Mouse (Mus musculus) neural tube, embryonic 13.5 days (tissue): ENCODE data around the gene Gm49486. TPM values are rescaled to one million over a fixed set of nuclear protein-coding genes. Genes with fewer than 3 reads are reported as not detected.

Experiments
- ATAC-seq: fragments of 200-750 bp; cut with Nextera tagmentation; 2 replicates; pipeline ENCODE4 v1.8.0; 2017; ENCODE audit warnings: low read depth, mild to moderate bottlenecking, moderate TSS enrichment, moderate library complexity
- H3K27ac ChIP-seq: fragments of 300-500 bp; sonication (generic); replicated peaks from 2 replicates; pipeline ENCODE4 v1.5.1; 2015; ENCODE audit warnings: moderate library complexity, mild to moderate bottlenecking, inconsistent platforms
- H3K27me3 ChIP-seq: fragments of 300-500 bp; sonication (generic); 2 replicates; pipeline ENCODE4 v1.6.1; 2015; ENCODE audit warnings: mild to moderate bottlenecking, inconsistent platforms
- H3K36me3 ChIP-seq: fragments of 300-500 bp; sonication (generic); 2 replicates; pipeline ENCODE4 v1.6.1; 2015; ENCODE audit warnings: mild to moderate bottlenecking, inconsistent platforms
- H3K4me1 ChIP-seq: fragments of 300-500 bp; sonication (generic); replicated peaks from 2 replicates; pipeline ENCODE4 v1.6.1; 2015; ENCODE audit warnings: inconsistent platforms
- H3K4me2 ChIP-seq: fragments of 300-500 bp; sonication (generic); 2 replicates; pipeline ENCODE4 v1.6.1; 2015; ENCODE audit warnings: inconsistent platforms, mild to moderate bottlenecking, moderate library complexity
- H3K4me3 ChIP-seq: fragments of 300-500 bp; sonication (generic); 2 replicates; pipeline ENCODE4 v1.5.1; 2015; ENCODE audit warnings: mild to moderate bottlenecking, inconsistent platforms
- H3K9ac ChIP-seq: fragments of 300-500 bp; sonication (generic); 2 replicates; pipeline ENCODE4 v1.6.1; 2015; ENCODE audit warnings: moderate library complexity, mild to moderate bottlenecking, inconsistent platforms
- H3K9me3 ChIP-seq: fragments of 300-500 bp; sonication (generic); 2 replicates; pipeline ENCODE4 v1.6.1; 2016; ENCODE audit warnings: inconsistent platforms
- WGBS: fragments of 180-500 bp; shearing (Covaris S2); methylation state at CpG from one replicate; pipeline ENCODE4 v1.1.7; 2015; 5-methylcytosine and 5-hydroxymethylcytosine counted together
- polyA plus RNA-seq: library from polyadenylated mRNA; unstranded; fragments of >200 nt; fragmentation: Nextera tagmentation; extraction: Ambion mirVana; gene quantifications from 2 replicates; pipeline ENCODE4 v1.2.1, GENCODE M21; 2015

Gene Gm49486
- polyA plus RNA-seq, 1 experiment from 2014 or later = 1.7 TPM

DNA sequence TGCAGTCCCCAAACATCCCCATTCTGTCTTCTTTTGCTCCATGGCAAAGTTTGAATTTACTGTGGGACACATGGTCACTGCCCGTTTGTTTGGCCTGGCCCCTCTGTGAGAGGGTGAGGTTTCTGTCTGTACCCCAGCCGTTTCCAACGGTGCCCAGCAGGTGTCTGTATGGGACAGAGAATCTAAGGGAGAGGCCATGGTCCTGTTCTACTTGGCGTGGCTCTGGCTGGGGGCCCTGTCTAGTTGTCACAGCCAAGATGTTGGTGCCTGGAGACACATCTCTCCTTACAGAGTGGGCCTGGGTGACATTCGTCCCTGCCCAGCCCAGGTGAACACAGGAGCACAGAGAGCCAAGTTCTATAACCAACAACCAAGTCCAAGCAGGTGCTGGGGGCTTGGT, 51.7 kb downstream of the Gm49486 start:
- Histone ChIP-seq H3K9me3 (no peaks in the 10 kb centered on the region), H3K27ac (no peak overlapping the region), H3K4me2 (no peak overlapping the region), H3K36me3 (peaks cover 2% of the 10 kb centered on the region; the same call in 1 of the 2 replicates), H3K27me3 (no peaks in the 10 kb centered on the region), H3K4me1 (no peaks in the 10 kb centered on the region), H3K4me3 (no peak overlapping the region), H3K9ac (no peak overlapping the region)
- no peak for ATAC-seq
- 58% methylated on average over 5 of the region's 5 CpGs for WGBS

DNA sequence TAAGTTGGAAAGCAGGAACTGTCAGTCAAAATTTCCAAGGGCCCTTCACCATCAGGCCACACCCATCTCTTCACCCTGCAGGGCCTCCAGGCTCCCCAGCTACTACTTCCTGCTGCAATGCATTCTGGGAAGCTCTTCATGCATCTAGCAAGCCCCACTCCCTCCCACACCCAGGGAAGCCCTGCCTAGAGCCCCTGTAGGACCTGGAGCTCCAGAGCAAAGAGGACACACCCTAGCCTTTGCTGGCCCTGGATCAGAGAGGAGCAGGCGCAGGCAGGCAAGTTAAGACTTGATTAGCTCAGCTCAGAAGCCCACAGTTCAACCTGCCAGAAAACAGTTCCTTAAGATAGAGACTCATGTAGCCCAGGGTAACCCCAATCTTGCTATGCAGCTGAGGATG, 52.2 kb downstream of the Gm49486 start:
- ATAC-seq = no peak
- Histone ChIP-seq H3K36me3 (peaks cover 7% of the 10 kb centered on the region; the same call in 1 of the 2 replicates), H3K9ac (no peak overlapping the region), H3K4me2 (no peak overlapping the region), H3K4me1 (no peaks in the 10 kb centered on the region), H3K4me3 (no peak overlapping the region), H3K27ac (no peak overlapping the region), H3K27me3 (no peaks in the 10 kb centered on the region), H3K9me3 (no peaks in the 10 kb centered on the region)
- WGBS = 90% methylated on average over 1 of the region's 1 CpGs

DNA sequence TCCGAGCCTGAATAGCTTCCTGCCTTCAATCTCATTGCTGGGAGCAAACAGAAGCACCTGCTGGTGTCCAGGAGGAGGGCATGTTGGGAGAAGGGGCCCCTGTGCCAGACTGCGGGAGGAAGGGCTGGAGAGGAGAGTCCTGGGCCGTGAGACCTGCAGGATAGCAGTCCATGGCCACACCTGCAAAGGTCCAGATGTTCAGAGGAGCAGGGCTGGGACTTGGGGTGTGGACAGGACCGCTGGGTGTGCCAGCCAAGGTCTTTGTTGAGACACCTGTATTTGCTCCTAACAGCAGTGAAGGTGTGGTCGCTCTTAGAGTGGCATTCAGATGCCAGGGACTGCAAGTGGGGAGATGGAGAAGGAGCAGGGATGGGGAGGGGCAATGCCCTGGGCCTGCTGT, 53.2 kb downstream of the Gm49486 start:
- ATAC-seq = no peak
- Histone ChIP-seq H3K9ac (no peak overlapping the region), H3K27me3 (no peaks in the 10 kb centered on the region), H3K4me2 (no peak overlapping the region), H3K36me3 (peaks cover 16% of the 10 kb centered on the region; the same call in 1 of the 2 replicates), H3K4me3 (no peak overlapping the region), H3K4me1 (no peaks in the 10 kb centered on the region), H3K27ac (no peak overlapping the region), H3K9me3 (no peaks in the 10 kb centered on the region)
- 74% methylated on average over 5 of the region's 5 CpGs for WGBS

DNA sequence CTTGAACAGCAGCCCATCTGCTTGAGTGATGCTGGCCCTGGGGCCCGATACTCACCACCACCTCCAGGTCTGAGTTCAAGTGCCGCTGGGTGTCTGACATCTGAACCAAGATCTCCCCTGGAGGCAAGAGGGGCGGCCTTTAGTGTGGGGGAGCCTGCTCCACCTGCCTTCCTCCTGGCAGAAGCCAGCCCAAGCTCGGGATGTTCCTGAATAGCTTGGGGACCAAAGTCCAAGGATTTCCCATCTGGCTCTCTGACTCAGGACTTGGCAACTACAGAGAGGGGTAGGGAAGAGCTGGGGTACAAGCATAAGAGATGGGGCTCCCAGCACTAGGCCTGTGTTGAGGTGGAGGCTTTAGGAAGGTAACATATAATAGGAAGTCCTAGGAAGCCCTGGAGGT, 54.2 kb downstream of the Gm49486 start:
- Histone ChIP-seq H3K9me3 (no peaks in the 10 kb centered on the region), H3K36me3 (peaks cover 20% of the 10 kb centered on the region), H3K4me1 (no peaks in the 10 kb centered on the region), H3K27ac (no peak overlapping the region), H3K9ac (no peak overlapping the region), H3K4me2 (no peak overlapping the region), H3K27me3 (no peaks in the 10 kb centered on the region), H3K4me3 (no peak overlapping the region)
- ATAC-seq = no peak
- 86% methylated on average over 4 of the region's 4 CpGs for WGBS

DNA sequence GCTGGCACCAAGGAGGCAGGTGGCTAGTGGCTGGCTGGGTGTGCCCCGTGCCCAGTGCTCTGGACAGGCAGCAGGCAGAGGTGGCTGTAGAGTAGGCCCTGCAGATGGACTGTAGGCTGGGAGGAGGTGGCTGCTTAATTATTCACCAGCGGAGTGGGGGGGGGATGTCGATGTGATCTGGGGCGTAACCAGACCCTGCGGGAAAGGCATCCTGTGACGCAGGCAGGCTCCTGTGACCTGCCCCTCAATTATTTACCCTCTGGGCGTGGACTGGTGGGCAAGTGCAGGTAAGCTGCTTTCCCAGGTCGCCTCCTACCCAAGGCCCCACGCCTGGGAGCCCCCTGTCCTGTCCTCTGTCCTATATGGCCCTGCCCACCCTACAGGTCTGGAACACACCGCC, 56.2 kb downstream of the Gm49486 start, which contains the start of gene Baiap2l2:
Baiap2l2 (minus strand) TSS at position 139 of the 400 bp plus-strand sequence.
- ATAC-seq = no peak
- WGBS = 75% methylated on average over 10 of the region's 10 CpGs
- no peaks in the 10 kb centered on the region for H3K4me1 ChIP-seq

DNA sequence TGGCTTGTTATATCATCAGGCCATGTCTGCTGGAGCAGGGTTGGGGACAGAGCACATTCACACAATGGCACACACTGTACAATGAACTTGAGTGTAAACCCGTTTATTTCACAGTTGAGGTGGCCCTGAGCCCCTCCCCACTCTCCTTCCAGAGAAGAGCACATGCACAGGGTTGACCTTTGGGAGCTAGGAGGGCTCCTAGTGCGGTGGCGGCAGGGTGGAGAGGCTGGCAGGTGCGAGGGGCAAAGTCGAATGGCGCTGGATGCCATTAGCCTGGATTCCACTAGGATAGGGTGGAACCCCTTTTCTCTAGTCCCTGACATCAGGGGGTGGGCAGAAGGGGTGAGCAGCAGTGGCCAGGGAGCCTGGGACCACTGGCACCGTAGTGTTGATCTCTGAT, 57.0 kb downstream of the Gm49486 start:
- Histone ChIP-seq H3K9me3 (no peaks in the 10 kb centered on the region), H3K27ac (no peak overlapping the region), H3K4me3 (no peak overlapping the region), H3K36me3 (peaks cover 29% of the 10 kb centered on the region), H3K27me3 (no peaks in the 10 kb centered on the region), H3K9ac (no peak overlapping the region), H3K4me2 (no peak overlapping the region), H3K4me1 (no peaks in the 10 kb centered on the region)
- WGBS = 90% methylated on average over 7 of the region's 7 CpGs
- ATAC-seq = no peak

More for the DNA sequence above, 56.2 kb downstream of the Gm49486 start, which contains the start of gene Baiap2l2:
- H3K36me3 ChIP-seq = peaks cover 29% of the 10 kb centered on the region
- no peak within 1 kb of the TSS for H3K4me2 ChIP-seq
- no peak within 1 kb of the TSS for H3K4me3 ChIP-seq
- no peaks in the 10 kb centered on the region for H3K9me3 ChIP-seq
- H3K27ac ChIP-seq = no peak within 1 kb of the TSS
- no peak within 1 kb of the TSS for H3K9ac ChIP-seq
- H3K27me3 ChIP-seq = no peaks in the 10 kb centered on the region

DNA sequence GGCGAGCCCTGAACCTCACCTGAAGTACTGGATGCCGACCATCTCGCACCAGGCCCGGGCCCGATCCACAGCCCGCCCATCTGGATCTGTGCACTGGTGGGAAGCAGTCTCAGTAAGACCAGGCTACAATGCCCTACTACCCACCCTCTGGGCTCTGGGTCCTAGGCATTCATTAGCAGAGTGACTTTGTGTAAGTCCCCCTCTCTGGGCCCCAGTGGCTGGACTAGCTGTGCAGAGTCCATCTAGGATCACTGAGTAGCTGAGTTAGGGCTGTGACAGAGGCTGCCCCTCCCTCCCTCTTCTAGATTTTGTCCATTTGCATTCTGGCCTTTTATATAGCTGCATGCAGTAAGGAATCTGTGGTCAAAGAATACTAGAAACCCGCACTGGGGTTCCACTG, 57.9 kb downstream of the Gm49486 start:
- no peak overlapping the region for H3K9ac ChIP-seq
- ATAC-seq = no peak
- H3K4me1 ChIP-seq = no peaks in the 10 kb centered on the region
- 89% methylated on average over 7 of the region's 7 CpGs for WGBS
- no peak overlapping the region for H3K4me3 ChIP-seq
- H3K9me3 ChIP-seq = no peaks in the 10 kb centered on the region
- no peak overlapping the region for H3K4me2 ChIP-seq
- H3K27ac ChIP-seq = no peak overlapping the region
- peaks cover 29% of the 10 kb centered on the region for H3K36me3 ChIP-seq
- no peaks in the 10 kb centered on the region for H3K27me3 ChIP-seq

DNA sequence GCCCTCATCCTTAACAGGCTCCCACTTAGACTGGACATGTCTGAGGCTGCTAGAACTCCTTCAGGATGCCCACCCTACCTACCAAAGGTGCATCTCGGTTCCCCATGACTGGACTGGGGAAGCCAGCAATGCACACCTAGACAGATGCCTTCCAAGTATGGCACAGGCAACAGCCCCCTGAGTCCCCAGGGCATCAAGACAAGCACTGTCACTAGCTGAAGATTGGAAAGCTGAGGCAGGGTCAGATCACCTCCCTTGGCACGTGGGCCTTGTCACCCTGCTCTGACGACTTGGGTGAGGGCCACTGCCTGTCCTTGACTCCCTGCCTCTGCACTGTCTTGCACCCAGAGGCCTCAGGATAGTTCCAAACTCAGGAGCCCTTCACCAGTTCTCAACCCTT, 59.2 kb downstream of the Gm49486 start:
- no peak overlapping the region for H3K27ac ChIP-seq
- H3K4me3 ChIP-seq = no peak overlapping the region
- H3K4me1 ChIP-seq = no peaks in the 10 kb centered on the region
- 87% methylated on average over 3 of the region's 3 CpGs for WGBS
- no peaks in the 10 kb centered on the region for H3K27me3 ChIP-seq
- no peaks in the 10 kb centered on the region for H3K9me3 ChIP-seq
- H3K4me2 ChIP-seq = no peak overlapping the region
- no peak overlapping the region for H3K9ac ChIP-seq
- peaks cover 29% of the 10 kb centered on the region for H3K36me3 ChIP-seq
- no peak for ATAC-seq

DNA sequence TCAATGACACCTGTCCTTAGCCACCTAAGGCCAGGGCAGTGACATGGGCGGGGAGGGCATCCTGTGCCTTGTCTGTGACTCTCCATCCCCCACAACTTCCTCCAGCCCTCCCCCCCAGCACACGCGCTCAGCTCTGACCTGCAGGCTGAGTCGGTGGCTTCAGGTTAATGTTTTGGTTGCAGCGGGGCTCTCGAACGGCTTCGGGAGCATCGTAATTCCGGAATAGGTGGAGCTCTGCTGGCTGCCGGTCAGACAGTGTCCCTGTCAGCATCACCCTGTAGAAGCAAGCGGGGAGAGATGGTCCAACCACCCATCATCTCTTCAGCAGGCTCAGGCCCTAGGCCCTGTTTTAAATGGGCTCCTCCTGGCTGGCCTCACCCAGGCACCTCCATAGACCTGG, 60.2 kb downstream of the Gm49486 start:
- no peak overlapping the region for H3K9ac ChIP-seq
- H3K9me3 ChIP-seq = no peaks in the 10 kb centered on the region
- no peak overlapping the region for H3K4me3 ChIP-seq
- no peak overlapping the region for H3K27ac ChIP-seq
- 85% methylated on average over 12 of the region's 12 CpGs for WGBS
- H3K36me3 ChIP-seq = peaks cover 29% of the 10 kb centered on the region
- no peaks in the 10 kb centered on the region for H3K4me1 ChIP-seq
- H3K27me3 ChIP-seq = no peaks in the 10 kb centered on the region
- no peak overlapping the region for H3K4me2 ChIP-seq
- no peak for ATAC-seq

DNA sequence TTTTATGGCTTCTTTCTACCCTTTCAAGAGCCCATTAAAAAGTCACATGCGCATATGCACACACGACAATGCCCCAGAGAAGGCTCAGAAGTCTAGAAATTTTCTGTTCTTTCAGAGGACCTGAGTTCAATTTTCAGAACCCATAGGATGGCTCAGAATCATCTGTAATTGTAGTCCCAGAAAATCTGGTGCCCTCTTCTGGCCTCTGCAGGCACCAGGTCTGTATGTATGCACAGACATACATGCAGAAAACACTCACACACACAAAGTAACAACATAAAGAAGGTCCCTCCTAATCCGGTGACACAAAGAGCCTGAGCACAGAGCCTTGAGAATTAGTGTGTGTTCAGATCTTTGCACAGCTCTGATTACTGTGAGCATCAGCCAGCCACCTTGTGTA, 61.1 kb downstream of the Gm49486 start:
- H3K4me3 ChIP-seq = no peak overlapping the region
- no peaks in the 10 kb centered on the region for H3K27me3 ChIP-seq
- WGBS = 71% methylated on average over 3 of the region's 3 CpGs
- H3K27ac ChIP-seq = no peak overlapping the region
- peaks cover 29% of the 10 kb centered on the region for H3K36me3 ChIP-seq
- no peak for ATAC-seq
- H3K4me1 ChIP-seq = no peaks in the 10 kb centered on the region
- no peak overlapping the region for H3K4me2 ChIP-seq
- H3K9me3 ChIP-seq = no peaks in the 10 kb centered on the region
- no peak overlapping the region for H3K9ac ChIP-seq

DNA sequence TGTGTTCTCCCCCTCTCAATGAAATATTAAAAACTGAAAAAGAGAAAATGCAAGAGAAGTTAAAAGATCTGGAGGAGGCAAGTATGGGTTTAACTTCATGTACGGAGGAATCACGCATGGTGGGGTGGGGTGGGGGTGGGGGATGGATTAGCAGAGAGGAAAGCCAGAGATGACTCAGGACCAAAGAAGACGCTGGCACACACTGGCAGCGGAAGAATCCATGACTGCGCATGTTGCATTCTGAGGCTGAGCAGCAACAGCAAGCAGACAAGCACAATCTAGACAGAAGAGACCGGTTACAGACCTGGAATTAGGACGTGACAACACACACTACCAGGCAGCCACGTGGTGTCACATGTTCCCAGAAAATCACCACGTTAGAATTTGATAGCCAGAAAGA, 63.6 kb downstream of the Gm49486 start:
- H3K4me2 ChIP-seq = no peak overlapping the region
- peaks cover 13% of the 10 kb centered on the region for H3K36me3 ChIP-seq
- H3K4me1 ChIP-seq = no peaks in the 10 kb centered on the region
- no peak overlapping the region for H3K9ac ChIP-seq
- H3K4me3 ChIP-seq = no peak overlapping the region
- no peak overlapping the region for H3K27ac ChIP-seq
- no peak for ATAC-seq
- 91% methylated on average over 9 of the region's 9 CpGs for WGBS
- H3K27me3 ChIP-seq = no peaks in the 10 kb centered on the region
- H3K9me3 ChIP-seq = no peaks in the 10 kb centered on the region

DNA sequence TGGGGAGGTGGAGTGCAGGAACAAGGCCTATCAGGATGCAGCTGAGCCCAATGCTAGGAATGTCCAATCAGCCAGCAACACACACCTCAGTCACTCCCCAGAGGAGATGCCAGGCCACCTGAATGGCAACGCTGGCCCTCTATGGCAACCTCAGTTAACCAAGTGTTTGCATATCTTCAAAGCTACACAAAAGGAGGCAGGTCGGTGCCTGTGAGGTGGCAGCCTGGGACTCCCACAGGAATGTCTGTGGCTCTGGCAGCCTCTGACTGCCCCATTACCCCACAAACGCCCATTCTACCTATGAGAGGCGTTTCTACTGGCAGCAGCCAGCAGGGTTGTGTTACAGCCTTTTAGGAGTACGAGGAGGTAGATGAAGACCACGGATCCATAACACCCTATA, 69.4 kb downstream of the Gm49486 start:
- no peak for ATAC-seq
- Histone ChIP-seq H3K9ac (no peak overlapping the region), H3K4me1 (no peaks in the 10 kb centered on the region), H3K4me2 (no peak overlapping the region), H3K27ac (no peak overlapping the region), H3K4me3 (no peak overlapping the region), H3K9me3 (no peaks in the 10 kb centered on the region), H3K36me3 (peaks cover 20% of the 10 kb centered on the region; the same call in 1 of the 2 replicates), H3K27me3 (no peaks in the 10 kb centered on the region)
- 89% methylated on average over 6 of the region's 6 CpGs for WGBS

DNA sequence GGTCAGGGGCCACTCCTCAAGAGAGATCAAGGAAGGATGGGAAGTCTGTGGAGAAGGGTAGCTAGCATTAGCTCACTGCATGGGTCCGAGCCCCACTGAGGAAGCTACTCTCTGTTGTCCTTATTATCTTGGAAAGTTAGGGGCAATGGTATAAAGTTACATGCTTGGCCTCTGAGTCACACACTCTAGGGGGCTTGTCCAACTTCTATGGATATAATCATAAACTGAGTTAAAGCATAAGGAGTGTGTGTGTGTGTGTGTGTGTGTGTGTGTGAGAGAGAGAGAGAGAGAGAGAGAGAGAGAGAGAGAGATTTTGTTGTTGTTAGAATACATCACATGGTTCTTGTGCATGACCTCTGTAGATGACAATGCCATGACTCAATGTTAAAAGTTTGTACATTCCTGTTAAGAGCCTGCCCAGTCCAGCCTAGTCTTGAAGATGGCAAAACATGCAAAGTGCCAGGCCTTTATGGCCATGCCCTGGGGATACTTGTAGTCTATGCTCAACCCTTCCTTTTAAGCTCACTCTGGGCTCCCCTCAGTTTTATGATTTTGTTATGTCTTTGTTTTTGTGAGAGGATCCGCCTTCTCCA, 70.5 kb downstream of the Gm49486 start:
- H3K27ac ChIP-seq = no peak overlapping the region
- no peaks in the 10 kb centered on the region for H3K9me3 ChIP-seq
- no peak overlapping the region for H3K9ac ChIP-seq
- WGBS = 87% methylated on average over 2 of the region's 2 CpGs
- no peaks in the 10 kb centered on the region for H3K4me1 ChIP-seq
- ATAC-seq = no peak
- peaks cover 26% of the 10 kb centered on the region; the same call in 1 of the 2 replicates for H3K36me3 ChIP-seq
- no peaks in the 10 kb centered on the region for H3K27me3 ChIP-seq
- H3K4me3 ChIP-seq = no peak overlapping the region
- H3K4me2 ChIP-seq = no peak overlapping the region
